Mouse (Mus musculus): ENCODE data around the gene Tnip1.
"Not testable (repeated sequence)": the region's sequence is repeated elsewhere in the genome, so short reads cannot be mapped to it uniquely, and the experiment has no call there.

Gene Tnip1

GRCm38 (mm10) chr11:54910081-54910665, 52.5 kb downstream of the Tnip1 start:
- DNase-seq (ENCODE audit: low read depth) = no peak

- DNase-seq (ENCODE audit: low read depth) = no peak
These were observed 53.4 kb downstream of the Tnip1 start for GRCm38 (mm10) chr11:54909273-54909672.

- no peak for DNase-seq (ENCODE audit: low read depth)
These were observed 55.5 kb downstream of the Tnip1 start for GRCm38 (mm10) chr11:54907259-54907658.

GRCm38 (mm10) chr11:54906466-54906865, 56.3 kb downstream of the Tnip1 start:
- DNase-seq (ENCODE audit: low read depth) = no peak

- DNase-seq (ENCODE audit: low read depth) = no peak
These were observed 56.8 kb downstream of the Tnip1 start for GRCm38 (mm10) chr11:54905931-54906330.

- no peak for DNase-seq (ENCODE audit: low read depth)
These were observed 57.6 kb downstream of the Tnip1 start for GRCm38 (mm10) chr11:54905086-54905485.

- peak; percentile 31 for DNase-seq (ENCODE audit: low read depth)
These were observed 58.6 kb downstream of the Tnip1 start for GRCm38 (mm10) chr11:54903940-54904706.

- no peak for DNase-seq (ENCODE audit: low read depth)
These were observed 59.4 kb downstream of the Tnip1 start for GRCm38 (mm10) chr11:54903339-54903738.

- DNase-seq (ENCODE audit: low read depth) = no peak
These were observed 60.1 kb downstream of the Tnip1 start, which contains the start of gene Gpx3 for GRCm38 (mm10) chr11:54902333-54903323. Gene Gpx3 (plus strand): TSS chr11:54902453.

GRCm38 (mm10) chr11:54899657-54900056, 63.1 kb downstream of the Tnip1 start:
- no peak for DNase-seq (ENCODE audit: low read depth)

- no peak for DNase-seq (ENCODE audit: low read depth)
These were observed 65.2 kb downstream of the Tnip1 start for GRCm38 (mm10) chr11:54897470-54897869.

- DNase-seq (ENCODE audit: low read depth) = not testable (repeated sequence)
These were observed 66.1 kb downstream of the Tnip1 start for GRCm38 (mm10) chr11:54896646-54897045.

- no peak for DNase-seq (ENCODE audit: low read depth)
These were observed 68.1 kb downstream of the Tnip1 start for GRCm38 (mm10) chr11:54894589-54894988.

GRCm38 (mm10) chr11:54892091-54892490, 70.6 kb downstream of the Tnip1 start:
- no peak for DNase-seq (ENCODE audit: low read depth)

- DNase-seq (ENCODE audit: low read depth) = no peak
These were observed 71.4 kb downstream of the Tnip1 start for GRCm38 (mm10) chr11:54891341-54891740.

- no peak for DNase-seq (ENCODE audit: low read depth)
These were observed 74.8 kb downstream of the Tnip1 start for GRCm38 (mm10) chr11:54887927-54888326.

GRCm38 (mm10) chr11:54885406-54885805, 77.3 kb downstream of the Tnip1 start:
- no peak for DNase-seq (ENCODE audit: low read depth)

- no peak for DNase-seq (ENCODE audit: low read depth)
These were observed 77.8 kb downstream of the Tnip1 start for GRCm38 (mm10) chr11:54884937-54885336.

- no peak for DNase-seq (ENCODE audit: low read depth)
These were observed 78.4 kb downstream of the Tnip1 start for GRCm38 (mm10) chr11:54884197-54884828.

GRCm38 (mm10) chr11:54882671-54883070, 80.0 kb downstream of the Tnip1 start:
- no peak for DNase-seq (ENCODE audit: low read depth)

GRCm38 (mm10) chr11:54881051-54881474, 81.7 kb downstream of the Tnip1 start:
- DNase-seq (ENCODE audit: low read depth) = no peak

GRCm38 (mm10) chr11:54879922-54880321, 82.8 kb downstream of the Tnip1 start:
- DNase-seq (ENCODE audit: low read depth) = no peak

Measured in naive thymus-derived CD4-positive, alpha-beta T cell, adult 2 months (primary cell).